ENCODE assay signal across 8 mouse cellular contexts in genomic region chr2:168250270-168250669, GRCm38 (mm10). TPM values are rescaled to one million over a fixed set of nuclear protein-coding genes. Genes with fewer than 3 reads are reported as not detected.
DNase-seq lines count a peak whose midpoint lies in the region; ATAC-seq and TF ChIP-seq lines count a peak whose summit lies in the region.
"Had no signal": no experiment of that assay in that cellular context is flagged by ENCODE, and none has a peak within 500 bp of the region (broad histone marks: within the 10 kb centered on the region; RNA-seq: fewer than 3 reads in every experiment).

No protein-coding gene starts in this region.

- H3K4me2 ChIP-seq in intestine, embryonic 16.5 days (ENCODE audit: low read depth, low read length) = no peak overlapping the region
- no peak overlapping the region for H3K4me2 ChIP-seq in midbrain, embryonic 16.5 days (ENCODE audit: low read length)

- no peaks in the 10 kb centered on the region for H3K4me1 ChIP-seq in intestine, embryonic 16.5 days (ENCODE audit: control insufficient read depth, insufficient read depth, low read length)
- H3K4me1 ChIP-seq in midbrain, embryonic 16.5 days (ENCODE audit: control insufficient read depth, insufficient read depth, low read length) = no peaks in the 10 kb centered on the region
- H3K4me1 ChIP-seq in spleen, adult 2 months (ENCODE audit: control insufficient read depth, insufficient read depth, insufficient read length) = peaks cover 7% of the 10 kb centered on the region; the same call in 1 of the 2 replicates

- TF ChIP-seq POLR2A in spleen, adult 2 months (IDR thresholded peaks at IDR 0.05; ENCODE audit: low read depth, low read length) = no peak

- DNase-seq in R1 (ENCODE audit: low read depth, low spot score) = peak; percentile 92
- DNase-seq in left cerebral cortex, postnatal 36 days (ENCODE audit: low spot score in 2 of 2) = peak; percentile 75 to 84
- peak; percentile 71 to 78 for DNase-seq in spleen, adult 2 months (ENCODE audit: low read depth in 1 of 2, low spot score in 2 of 2)

- 0 out of 2 replicates have a peak, but pooled peaks have one; percentile 54 for ATAC-seq in cerebellum, adult (ENCODE audit: insufficient number of reproducible peaks, low FRiP score, low TSS enrichment)
- ATAC-seq in frontal cortex, adult (ENCODE audit: low TSS enrichment) = peak; percentile 45
- ATAC-seq in intestine, embryonic 16.5 days = peak; percentile 70
- ATAC-seq in midbrain, embryonic 16.5 days = peak; percentile 33; the same call in 1 of the 2 replicates

- peak; percentile 78; the same call in 1 of the 2 replicates for TF ChIP-seq CTCF in spleen, adult 2 months (IDR thresholded peaks at IDR 0.05; ENCODE audit: extremely low read depth, insufficient read depth, insufficient read length, insufficient replicate concordance)

- no peaks in the 10 kb centered on the region for H3K9me3 ChIP-seq in intestine, embryonic 16.5 days (ENCODE audit: control insufficient read depth, low read length)
- no peaks in the 10 kb centered on the region for H3K9me3 ChIP-seq in midbrain, embryonic 16.5 days (replicated peaks; ENCODE audit: control insufficient read depth, low read length, poor library complexity, severe bottlenecking)

- no peak overlapping the region for H3K4me3 ChIP-seq in intestine, embryonic 16.5 days (ENCODE audit: low read length)
- no peak overlapping the region for H3K4me3 ChIP-seq in midbrain, embryonic 16.5 days (ENCODE audit: low read depth, low read length)
- no peak overlapping the region for H3K4me3 ChIP-seq in spleen, adult 2 months (ENCODE audit: extremely low read depth, insufficient read depth, insufficient read length)
- H3K4me3 ChIP-seq: myocyte had no signal

- intact Hi-C loops in left cerebral cortex, postnatal 36 days (cut with DNase I) = loop anchor here (1.0 kb wide), 2 partner anchors 195 to 378 kb away; no protein-coding TSS in a partner anchor

- 18% methylated on average over 8 of the region's 8 CpGs for WGBS in intestine, embryonic 16.5 days
- WGBS in midbrain, embryonic 16.5 days = 16% methylated on average over 8 of the region's 8 CpGs
- WGBS in spleen, adult 2 months = 24% methylated on average over 8 of the region's 8 CpGs

- H3K36me3 ChIP-seq in intestine, embryonic 16.5 days (ENCODE audit: control insufficient read depth, insufficient read depth, low read length) = no peaks in the 10 kb centered on the region
- H3K36me3 ChIP-seq in midbrain, embryonic 16.5 days (ENCODE audit: control insufficient read depth, insufficient read depth, low read length) = no peaks in the 10 kb centered on the region
- no peaks in the 10 kb centered on the region for H3K36me3 ChIP-seq in spleen, adult 2 months (ENCODE audit: control insufficient read depth, insufficient read depth, low read length)

- H3K27ac ChIP-seq in intestine, embryonic 16.5 days (ENCODE audit: low read length) = no peak overlapping the region
- no peak overlapping the region for H3K27ac ChIP-seq in midbrain, embryonic 16.5 days (ENCODE audit: low read length)
- H3K27ac ChIP-seq in spleen, adult 2 months (ENCODE audit: insufficient read depth, low read length) = no peak overlapping the region

- no peaks in the 10 kb centered on the region for H3K27me3 ChIP-seq in intestine, embryonic 16.5 days (replicated peaks; ENCODE audit: control insufficient read depth, insufficient read depth, low read length)
- no peaks in the 10 kb centered on the region; the same call in 1 of the 2 replicates for H3K27me3 ChIP-seq in midbrain, embryonic 16.5 days (ENCODE audit: control insufficient read depth, insufficient read depth, low read depth, low read length)
- no peaks in the 10 kb centered on the region for H3K27me3 ChIP-seq in spleen, adult 2 months (ENCODE audit: control insufficient read depth, insufficient read depth, low read length)

- H3K9ac ChIP-seq in intestine, embryonic 16.5 days (ENCODE audit: low read depth, low read length) = no peak overlapping the region
- H3K9ac ChIP-seq in midbrain, embryonic 16.5 days (ENCODE audit: low read depth, low read length) = no peak overlapping the region

RNA-seq across cellular contexts. Expression of gene Mocs3, which starts 19.8 kb away (rescaled TPM):
- 3.4 and 5.9 TPM in 2 replicates for polyA plus RNA-seq in intestine, embryonic 16.5 days (2015; fragmentation: Nextera tagmentation; extraction: Ambion mirVana)
- 10 to 100 TPM; 17.5 to 21.3 TPM for total RNA-seq in left cerebral cortex, postnatal 36 days (2021)
- 7.5 and 8.5 TPM in 2 replicates for polyA plus RNA-seq in midbrain, embryonic 16.5 days (2015; fragmentation: Nextera tagmentation; extraction: Ambion mirVana)
- 17.0 and 36.5 TPM in 2 replicates for polyA plus RNA-seq in spleen, adult 2 months (2012; rRNA removed)

RNA-seq across cellular contexts. Expression of gene Dpm1, which starts 19.9 kb away (rescaled TPM):
- polyA plus RNA-seq in intestine, embryonic 16.5 days (2015; fragmentation: Nextera tagmentation; extraction: Ambion mirVana) = 84.8 and 99.3 TPM in 2 replicates
- total RNA-seq in left cerebral cortex, postnatal 36 days (2021) = 10 to 100 TPM; 54.0 to 74.1 TPM
- polyA plus RNA-seq in midbrain, embryonic 16.5 days (2015; fragmentation: Nextera tagmentation; extraction: Ambion mirVana) = 80.3 and 83.4 TPM in 2 replicates
- 14.6 and 19.6 TPM in 2 replicates for polyA plus RNA-seq in spleen, adult 2 months (2012; rRNA removed)

RNA-seq across cellular contexts. Expression of gene Gm20716, which starts 20.1 kb away (rescaled TPM):
- polyA plus RNA-seq in intestine, embryonic 16.5 days (2015; fragmentation: Nextera tagmentation; extraction: Ambion mirVana) = 8.5 and 10.2 TPM in 2 replicates
- 10 to 100 TPM; 25.8 to 37.3 TPM for total RNA-seq in left cerebral cortex, postnatal 36 days (2021)
- polyA plus RNA-seq in midbrain, embryonic 16.5 days (2015; fragmentation: Nextera tagmentation; extraction: Ambion mirVana) = 18.2 and 21.7 TPM in 2 replicates
- polyA plus RNA-seq in spleen, adult 2 months (2012; rRNA removed) = 1.1 TPM in 1 of 2 replicates, not detected in the other

RNA-seq across cellular contexts. Expression of gene Kcng1, which starts 31.3 kb away (rescaled TPM):
- polyA plus RNA-seq in intestine, embryonic 16.5 days (2015; fragmentation: Nextera tagmentation; extraction: Ambion mirVana) = 6.1 and 6.4 TPM in 2 replicates
- 10 to 100 TPM; 25.4 to 38.6 TPM for total RNA-seq in left cerebral cortex, postnatal 36 days (2021)
- polyA plus RNA-seq in midbrain, embryonic 16.5 days (2015; fragmentation: Nextera tagmentation; extraction: Ambion mirVana) = 3.5 and 3.6 TPM in 2 replicates
- polyA plus RNA-seq in spleen, adult 2 months (2012; rRNA removed) = 0.04 and 0.13 TPM in 2 replicates
- polyA plus RNA-seq: myocyte had no signal

RNA-seq across cellular contexts. Expression of gene Adnp, which starts 43.4 kb away (rescaled TPM):
- 0.88 and 1.0 TPM in 2 replicates for polyA plus RNA-seq in intestine, embryonic 16.5 days (2015; fragmentation: Nextera tagmentation; extraction: Ambion mirVana)
- total RNA-seq in left cerebral cortex, postnatal 36 days (2021) = 10 to 100 TPM; 80.9 to 85.3 TPM
- 2.7 and 2.8 TPM in 2 replicates for polyA plus RNA-seq in midbrain, embryonic 16.5 days (2015; fragmentation: Nextera tagmentation; extraction: Ambion mirVana)
- polyA plus RNA-seq in spleen, adult 2 months (2012; rRNA removed) = 15.7 and 15.8 TPM in 2 replicates
